Mouse (Mus musculus) liver, adult 2 months (tissue): ENCODE results near the gene Slc10a7.

Experiments used
- CTCF ChIP-seq: fragments of 200-500 bp; IDR thresholded peaks from 2 replicates; pipeline ENCODE4 v1.5.1; 2011; ENCODE audit warnings: low read depth, low read length, control low read depth
- POLR2A ChIP-seq: fragments of 200-500 bp; IDR thresholded peaks from 2 replicates; pipeline ENCODE4 v1.6.1; 2011; ENCODE audit warnings: low read length, control low read depth; ENCODE audit not compliant: insufficient read depth; ENCODE audit errors: extremely low read depth

- no peak for TF ChIP-seq POLR2A
- no peak for TF ChIP-seq CTCF
Observed at GRCm38 (mm10) chr8:78728240-78728639, 219.1 kb downstream of the Slc10a7 start.
